Mouse (Mus musculus) adrenal gland, postnatal 36 days (tissue): ENCODE data around the gene D930048N14Rik. TPM values are rescaled to one million over a fixed set of nuclear protein-coding genes. Genes with fewer than 3 reads are reported as not detected.
"Not testable (repeated sequence)": the region's sequence is repeated elsewhere in the genome, so short reads cannot be mapped to it uniquely, and the experiment has no call there.

Experiments used
- DNase-seq, 2 experiments: peaks; one replicate each; pipeline ENCODE4 v3.0.0; 2021; ENCODE audit warnings: mixed read lengths in 1 of 2
- long read RNA-seq, 2 experiments: library from polyadenylated mRNA; stranded (forward); transcript quantifications; one replicate each; pipeline ENCODE4 v2.0.0; 2021; ENCODE audit warnings: borderline sequencing depth in 2 of 2
- total RNA-seq, 2 experiments: library from RNA; stranded (reverse); gene quantifications; 2 replicates each; pipeline ENCODE4 v1.2.3; 2021

D930048N14Rik gene
- total RNA-seq: 1 to 10 TPM; 1.1 to 1.3 TPM
- long read RNA-seq, experiment 1, partial matches to known transcripts: 0 of 3 reads
- long read RNA-seq, experiment 1, other reads (novel, unspliced or antisense): 2 of 3 reads
- long read RNA-seq, experiment 2: 0 reads

DNA sequence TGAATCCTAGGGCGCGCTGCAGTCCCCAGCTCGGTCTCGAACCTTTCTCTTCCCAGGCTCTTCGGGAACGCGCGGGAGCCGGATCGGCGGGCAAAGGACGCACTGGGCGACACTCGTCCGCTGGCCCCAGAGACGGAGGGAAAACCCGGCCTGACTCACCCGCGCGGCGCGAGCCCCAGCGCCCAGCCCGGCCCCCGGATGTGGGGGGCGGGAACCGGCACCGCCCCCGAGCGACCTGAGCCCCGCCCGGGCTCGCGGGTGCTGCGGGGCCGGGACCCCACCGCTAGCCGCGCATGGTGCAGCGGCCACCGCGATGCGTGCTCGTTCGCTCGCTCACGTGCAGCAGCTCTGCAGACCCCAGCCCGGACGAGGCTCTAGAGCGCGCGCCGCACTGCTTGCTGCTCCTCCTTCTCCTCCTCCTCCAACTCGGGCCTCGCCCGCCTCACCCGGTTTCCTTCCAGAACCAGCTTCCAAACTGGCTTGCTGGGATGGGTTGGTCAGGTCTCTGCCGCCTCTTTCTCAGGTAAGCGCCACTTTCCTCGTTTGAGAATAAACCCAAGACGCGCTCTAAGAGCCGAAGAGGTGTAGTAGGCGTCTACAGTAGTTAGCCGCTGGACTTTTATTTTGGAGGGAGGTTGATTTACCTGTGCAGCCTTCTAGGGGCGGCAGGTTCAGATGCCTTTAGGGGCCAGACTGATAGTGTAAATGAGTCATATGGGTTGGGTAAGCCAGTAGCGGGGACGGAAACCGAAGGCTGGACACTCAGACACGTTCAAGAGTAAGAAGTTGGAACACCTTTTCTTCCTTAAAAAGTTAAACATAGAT lies at the start of gene D930048N14Rik, which contains the start of gene N4bp3:
Gene D930048N14Rik, plus strand, starts transcription at position 264 of the 825 bp plus-strand sequence.
Gene N4bp3, minus strand, starts transcription at position 152 of the 825 bp plus-strand sequence.
- DNase-seq: peak; percentile 90 to 93

DNA sequence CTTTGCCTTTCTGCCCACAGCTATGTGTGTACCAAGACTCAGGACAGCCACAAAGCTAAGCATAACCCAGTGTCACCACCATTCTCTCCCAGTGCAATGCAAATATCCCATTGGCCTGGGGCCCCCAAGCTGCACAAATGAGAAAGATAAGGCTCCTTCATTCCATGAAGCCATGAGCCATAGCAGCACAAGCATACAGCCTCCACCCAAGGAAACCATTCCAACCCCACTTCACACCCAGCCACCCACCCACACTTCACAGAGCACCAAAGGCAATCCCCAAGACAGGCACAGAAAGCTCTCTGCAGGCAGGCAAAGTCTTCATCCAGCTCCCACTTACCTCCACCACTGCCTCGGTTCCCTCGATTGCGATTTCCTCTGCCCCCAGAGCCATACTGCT lies 48.5 kb upstream of the D930048N14Rik start:
- no peak for DNase-seq

- peak; percentile 95 to 97 for DNase-seq
Measured at GRCm38 (mm10) chr11:51605602-51606446, 44.9 kb upstream of the D930048N14Rik start.

DNA sequence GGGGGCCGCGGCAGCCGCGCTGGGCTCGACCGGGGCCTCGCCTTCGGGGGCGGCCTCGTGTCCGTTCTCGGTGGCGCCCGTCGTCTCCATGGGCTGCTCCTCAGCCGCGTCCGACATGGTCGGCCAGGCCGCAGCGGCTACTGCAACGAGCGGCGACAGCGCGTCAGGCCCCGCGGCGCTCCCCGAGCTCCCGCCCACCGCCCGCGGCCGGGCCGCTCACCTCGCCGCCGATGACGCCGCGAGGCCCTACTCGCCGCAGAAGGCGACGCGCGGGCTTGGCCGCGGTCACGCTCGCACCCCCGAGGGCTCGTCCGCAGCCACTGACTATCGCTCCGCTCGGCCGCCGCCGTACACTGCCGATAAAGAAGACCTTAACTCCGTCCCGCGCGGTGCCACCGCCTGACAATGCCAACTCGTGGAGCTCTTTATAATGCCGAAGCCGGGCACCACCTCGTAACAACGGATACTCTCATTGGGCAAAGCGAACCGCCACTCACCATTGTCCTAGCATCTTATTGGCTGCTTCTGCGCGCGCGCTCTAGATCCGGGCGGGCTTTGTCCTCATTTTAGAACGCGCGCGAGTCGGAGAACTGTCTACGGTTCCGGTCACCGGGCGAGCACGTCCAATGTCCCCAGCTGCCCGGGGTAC lies 44.2 kb upstream of the D930048N14Rik start, which contains the start of gene Hnrnpab:
Gene Hnrnpab, minus strand, starts transcription at position 401 of the 649 bp plus-strand sequence.
- peak; percentile 96 to 97 for DNase-seq

DNA sequence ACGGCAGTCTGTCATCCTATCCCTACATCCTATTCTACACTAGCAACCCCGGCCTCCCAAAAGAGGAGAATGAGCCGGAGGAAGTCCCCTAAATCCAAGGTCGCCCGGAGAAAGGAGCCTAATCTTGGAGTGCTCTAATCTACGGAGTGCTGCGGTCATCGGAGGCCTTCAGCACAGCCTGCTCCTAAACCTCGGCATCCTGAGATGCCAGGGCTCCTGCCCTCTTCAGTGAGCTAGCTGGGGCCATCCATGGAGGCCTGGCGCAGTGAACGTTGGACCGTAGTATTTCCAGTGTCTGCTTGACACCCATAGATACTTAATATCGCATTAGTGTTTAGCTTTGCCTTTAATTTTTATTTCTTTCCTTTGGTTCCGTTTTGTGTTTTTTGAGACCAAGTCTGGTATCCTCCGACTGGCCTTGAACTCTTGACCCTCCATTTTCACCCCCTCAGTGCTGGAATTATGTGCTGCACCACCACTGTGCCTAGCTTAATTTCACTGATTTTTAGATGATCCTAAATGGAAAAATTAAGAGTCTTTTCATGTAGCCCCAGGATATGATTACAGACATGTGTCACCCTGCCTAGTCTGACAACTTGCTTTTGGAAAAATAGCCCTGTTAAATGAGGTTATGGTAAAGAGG lies 43.5 kb upstream of the D930048N14Rik start:
- DNase-seq: no peak

DNA sequence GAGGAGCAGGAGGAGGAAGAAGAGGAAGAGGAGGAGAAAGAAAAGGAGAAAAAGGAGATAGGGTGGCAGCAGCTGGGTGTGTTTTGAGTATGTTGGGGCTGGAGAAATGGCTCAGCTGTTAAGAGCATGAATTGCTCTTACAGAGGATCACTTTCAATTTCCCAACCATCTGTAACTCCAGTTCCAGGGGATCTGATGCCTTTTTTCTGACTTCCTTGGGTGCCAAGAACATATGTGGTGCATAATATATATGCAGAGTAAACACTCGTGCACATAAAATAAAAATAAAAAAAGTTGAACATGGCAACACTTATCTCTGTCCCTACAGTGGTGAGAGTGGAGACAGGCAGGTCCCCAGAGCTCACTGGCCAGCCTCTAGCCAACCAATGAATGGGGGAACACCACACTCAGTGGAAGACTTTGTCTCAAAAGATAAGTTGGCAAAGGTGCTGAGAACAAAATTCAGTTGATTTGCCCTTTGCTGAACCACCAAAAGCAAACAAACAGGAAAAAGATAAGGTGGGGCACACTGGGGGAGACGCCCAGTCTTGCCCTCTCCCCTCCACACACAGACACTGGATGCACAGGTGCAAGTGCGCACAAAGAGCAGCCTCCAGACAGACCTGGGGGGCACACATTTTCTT lies 41.4 kb upstream of the D930048N14Rik start:
- no peak for DNase-seq

GRCm38 (mm10) chr11:51609940-51610339 lies 40.8 kb upstream of the D930048N14Rik start:
- not testable (repeated sequence) for DNase-seq

DNA sequence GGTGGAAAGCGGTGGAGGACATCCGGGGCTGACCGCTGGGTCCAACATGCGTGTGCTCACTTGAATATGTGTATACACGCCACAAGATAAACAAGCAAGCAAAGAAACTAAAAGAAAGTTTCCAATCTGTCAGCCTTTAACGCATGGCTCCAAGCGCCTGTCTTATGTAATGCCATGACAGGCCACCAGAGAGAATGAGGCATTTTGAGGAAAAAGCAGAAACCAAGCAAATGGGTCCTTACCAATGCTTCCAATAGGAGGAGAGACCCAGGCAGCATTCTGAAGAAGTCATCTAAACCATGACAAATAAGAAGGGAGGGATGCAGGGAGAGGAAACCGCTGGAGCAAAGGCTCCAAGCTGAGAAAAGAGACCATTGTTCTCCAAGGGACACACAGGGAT lies 36.5 kb upstream of the D930048N14Rik start:
- no peak for DNase-seq

- DNase-seq: peak in 1 of 2 experiments; percentile 35
Measured at GRCm38 (mm10) chr11:51615129-51615528, 35.6 kb upstream of the D930048N14Rik start.

GRCm38 (mm10) chr11:51615601-51616000 lies 35.2 kb upstream of the D930048N14Rik start:
- peak; percentile 89 to 91 for DNase-seq

- not testable (repeated sequence) for DNase-seq
Measured at GRCm38 (mm10) chr11:51616113-51616512, 34.6 kb upstream of the D930048N14Rik start.

GRCm38 (mm10) chr11:51617693-51618092 lies 33.1 kb upstream of the D930048N14Rik start:
- peak; percentile 73 to 75 for DNase-seq

- DNase-seq: no peak
Measured at GRCm38 (mm10) chr11:51618894-51619408, 31.8 kb upstream of the D930048N14Rik start.

DNA sequence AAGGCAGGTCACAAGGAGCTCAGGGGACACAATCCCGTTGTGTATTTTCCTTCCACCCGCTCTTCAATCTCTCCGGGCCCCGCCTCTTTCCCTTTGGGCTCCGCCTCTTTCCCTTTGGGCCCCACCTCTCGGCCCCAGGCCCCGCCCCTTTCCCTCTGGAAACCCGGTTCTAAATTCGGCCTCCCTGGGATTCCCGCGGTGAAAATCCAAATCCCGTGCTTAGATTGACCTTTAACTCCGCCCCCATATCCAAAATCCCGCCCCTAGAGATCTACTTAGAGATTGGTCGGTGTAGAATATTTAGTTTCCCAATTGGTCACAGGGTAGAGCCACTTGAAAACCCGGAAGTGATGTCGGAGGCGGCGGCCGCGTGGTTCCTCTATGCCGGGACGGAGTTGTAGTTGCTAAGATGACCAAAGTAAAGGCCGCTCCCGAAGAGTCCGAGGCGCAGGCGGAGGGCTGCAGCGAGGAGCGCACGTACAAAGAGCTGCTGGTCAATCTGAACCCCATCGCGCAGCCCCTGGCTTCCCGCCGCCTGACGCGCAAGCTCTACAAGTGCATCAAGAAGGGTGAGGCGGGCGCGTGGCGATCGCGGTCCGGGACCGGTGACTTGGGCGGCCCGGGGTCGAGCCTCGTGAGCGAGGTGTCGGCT lies 31.2 kb upstream of the D930048N14Rik start, which contains the start of gene Nhp2:
Gene Nhp2, plus strand, starts transcription at position 327 of the 652 bp plus-strand sequence.
- peak; percentile 94 to 97 for DNase-seq

- DNase-seq: no peak
Measured at GRCm38 (mm10) chr11:51620084-51620483, 30.7 kb upstream of the D930048N14Rik start.

- no peak for DNase-seq
Measured at GRCm38 (mm10) chr11:51621776-51622175, 29.0 kb upstream of the D930048N14Rik start.

DNA sequence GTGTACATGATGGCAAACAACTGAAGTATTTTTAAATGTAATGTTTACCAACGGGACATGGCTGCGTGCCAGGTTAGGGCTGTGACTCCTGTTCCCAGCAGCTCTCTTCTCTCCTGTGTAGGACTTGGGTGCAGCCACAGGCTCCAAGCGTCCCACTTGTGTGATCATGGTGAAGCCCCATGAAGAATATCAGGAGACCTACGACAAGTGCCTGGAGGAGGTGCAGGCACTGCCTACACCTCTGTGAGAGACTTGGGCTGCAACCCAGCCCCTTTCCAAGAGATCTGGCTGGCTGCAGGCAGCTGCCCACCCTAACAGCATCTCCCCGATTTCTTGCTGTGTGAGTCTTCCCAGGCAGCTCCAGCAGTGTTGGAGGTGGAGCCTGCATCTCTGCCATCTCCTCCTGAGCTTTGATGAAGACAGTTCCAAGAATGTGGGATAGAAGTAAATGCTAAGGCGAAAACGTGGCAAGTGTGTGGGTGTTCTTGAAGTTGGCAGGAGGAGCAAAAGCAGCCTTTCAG lies 27.7 kb upstream of the D930048N14Rik start:
- no peak for DNase-seq

GRCm38 (mm10) chr11:51625187-51625820 lies 25.4 kb upstream of the D930048N14Rik start:
- DNase-seq: no peak

- no peak for DNase-seq
Measured at GRCm38 (mm10) chr11:51627425-51627824, 23.3 kb upstream of the D930048N14Rik start.
